Mouse (Mus musculus) 3134 (cell line): ENCODE measurements around the gene Clec12a.
"Not testable (repeated sequence)": the region's sequence is repeated elsewhere in the genome, so short reads cannot be mapped to it uniquely, and the experiment has no call there.

Experiments
- DNase-seq: peaks from one replicate; pipeline ENCODE4 v3.0.0-alpha.2; 2011; ENCODE audit warnings: low spot score; ENCODE audit not compliant: insufficient read length; ENCODE audit errors: extremely low read depth

The Clec12a gene

GRCm38 (mm10) chr6:129342391-129342790 is at the start of gene Clec12a:
Gene Clec12a (plus strand): TSS chr6:129342691.
- DNase-seq = not testable (repeated sequence)

- no peak for DNase-seq
These were observed 38.3 kb upstream of the Clec12a start for GRCm38 (mm10) chr6:129304180-129304579.

- DNase-seq = no peak
These were observed 30.0 kb upstream of the Clec12a start for GRCm38 (mm10) chr6:129312499-129312898.

- no peak for DNase-seq
These were observed 27.8 kb upstream of the Clec12a start for GRCm38 (mm10) chr6:129314655-129315168.

GRCm38 (mm10) chr6:129315698-129316097 is 26.8 kb upstream of the Clec12a start:
- no peak for DNase-seq

GRCm38 (mm10) chr6:129316463-129316862 is 26.0 kb upstream of the Clec12a start:
- DNase-seq = no peak

GRCm38 (mm10) chr6:129318395-129318794 is 24.1 kb upstream of the Clec12a start:
- DNase-seq = no peak

GRCm38 (mm10) chr6:129319331-129319730 is 23.2 kb upstream of the Clec12a start:
- DNase-seq = no peak

- DNase-seq = no peak
These were observed 16.5 kb upstream of the Clec12a start for GRCm38 (mm10) chr6:129326016-129326415.

GRCm38 (mm10) chr6:129326568-129327150 is 15.8 kb upstream of the Clec12a start:
- DNase-seq = no peak

- no peak for DNase-seq
These were observed 10.9 kb upstream of the Clec12a start, which contains the start of gene 4922502D21Rik for GRCm38 (mm10) chr6:129331610-129332009. Gene 4922502D21Rik (minus strand): TSS chr6:129331796.

GRCm38 (mm10) chr6:129333674-129334078 is 8.8 kb upstream of the Clec12a start:
- DNase-seq = peak; percentile 14

- no peak for DNase-seq
These were observed 4.7 kb upstream of the Clec12a start for GRCm38 (mm10) chr6:129337751-129338150.

GRCm38 (mm10) chr6:129344408-129344807 is 1.9 kb downstream of the Clec12a start:
- DNase-seq = no peak

GRCm38 (mm10) chr6:129349524-129350352 is 7.2 kb downstream of the Clec12a start:
- DNase-seq = no peak

- DNase-seq = no peak
These were observed 8.6 kb downstream of the Clec12a start for GRCm38 (mm10) chr6:129351091-129351490.

- no peak for DNase-seq
These were observed 13.3 kb downstream of the Clec12a start for GRCm38 (mm10) chr6:129355774-129356173.

- no peak for DNase-seq
These were observed 13.9 kb downstream of the Clec12a start for GRCm38 (mm10) chr6:129356430-129356829.

- DNase-seq = no peak
These were observed 17.0 kb downstream of the Clec12a start for GRCm38 (mm10) chr6:129359515-129359914.

- no peak for DNase-seq
These were observed 21.5 kb downstream of the Clec12a start for GRCm38 (mm10) chr6:129363942-129364341.

GRCm38 (mm10) chr6:129365959-129366359 is 23.5 kb downstream of the Clec12a start:
- DNase-seq = peak; percentile 27
